Mouse (Mus musculus) midbrain, embryonic 10.5 days (tissue): ENCODE data around the gene Add3. TPM values are rescaled to one million over a fixed set of nuclear protein-coding genes. Genes with fewer than 3 reads are reported as not detected.

ENCODE experiments used
- DNase-seq: peaks from one replicate; pipeline ENCODE4 v3.0.0-alpha.2; 2017; ENCODE audit warnings: low spot score
- H3K27ac ChIP-seq: fragments of 300-500 bp; sonication (generic); replicated peaks from 2 replicates; pipeline ENCODE4 v1.5.1; 2016; ENCODE audit warnings: mild to moderate bottlenecking
- H3K27me3 ChIP-seq: fragments of 300-500 bp; sonication (generic); 2 replicates; pipeline ENCODE4 v1.6.1; 2016; ENCODE audit warnings: low read depth, mild to moderate bottlenecking; ENCODE audit not compliant: poor library complexity, severe bottlenecking
- H3K36me3 ChIP-seq: fragments of 300-500 bp; sonication (generic); 2 replicates; pipeline ENCODE4 v1.6.1; 2016; ENCODE audit warnings: mild to moderate bottlenecking, moderate library complexity
- H3K4me1 ChIP-seq: fragments of 300-500 bp; sonication (generic); 2 replicates; pipeline ENCODE4 v1.6.1; 2016
- H3K4me3 ChIP-seq: fragments of 300-500 bp; sonication (generic); 2 replicates; pipeline ENCODE4 v1.5.1; 2016; ENCODE audit warnings: mild to moderate bottlenecking, moderate library complexity
- H3K9me3 ChIP-seq: fragments of 300-500 bp; sonication (generic); replicated peaks from 2 replicates; pipeline ENCODE4 v1.6.1; 2016; ENCODE audit warnings: mild to moderate bottlenecking
- WGBS: fragments of 180-500 bp; shearing (Covaris S2); methylation state at CpG from one replicate; pipeline ENCODE4 v1.1.7; 2016; 5-methylcytosine and 5-hydroxymethylcytosine counted together
- polyA plus RNA-seq: library from polyadenylated mRNA; unstranded; fragments of >200 nt; fragmentation: Nextera tagmentation; extraction: Ambion mirVana; gene quantifications from 2 replicates; pipeline ENCODE4 v1.2.1, GENCODE M21; 2016

Add3 gene
- polyA plus RNA-seq, 1 experiment from 2014 or later = 50.2 TPM

GRCm38 (mm10) chr19:53120483-53120882 lies 19.8 kb upstream of the Add3 start:
- WGBS = 81% methylated on average over 3 of the region's 3 CpGs
- no peak overlapping the region for H3K27ac ChIP-seq
- no peak overlapping the region for H3K4me3 ChIP-seq
- H3K36me3 ChIP-seq = no peaks in the 10 kb centered on the region
- H3K27me3 ChIP-seq = no peaks in the 10 kb centered on the region
- DNase-seq = no peak
- no peaks in the 10 kb centered on the region for H3K4me1 ChIP-seq
- H3K9me3 ChIP-seq = peaks cover 10% of the 10 kb centered on the region; the same call in 1 of the 2 replicates

DNA sequence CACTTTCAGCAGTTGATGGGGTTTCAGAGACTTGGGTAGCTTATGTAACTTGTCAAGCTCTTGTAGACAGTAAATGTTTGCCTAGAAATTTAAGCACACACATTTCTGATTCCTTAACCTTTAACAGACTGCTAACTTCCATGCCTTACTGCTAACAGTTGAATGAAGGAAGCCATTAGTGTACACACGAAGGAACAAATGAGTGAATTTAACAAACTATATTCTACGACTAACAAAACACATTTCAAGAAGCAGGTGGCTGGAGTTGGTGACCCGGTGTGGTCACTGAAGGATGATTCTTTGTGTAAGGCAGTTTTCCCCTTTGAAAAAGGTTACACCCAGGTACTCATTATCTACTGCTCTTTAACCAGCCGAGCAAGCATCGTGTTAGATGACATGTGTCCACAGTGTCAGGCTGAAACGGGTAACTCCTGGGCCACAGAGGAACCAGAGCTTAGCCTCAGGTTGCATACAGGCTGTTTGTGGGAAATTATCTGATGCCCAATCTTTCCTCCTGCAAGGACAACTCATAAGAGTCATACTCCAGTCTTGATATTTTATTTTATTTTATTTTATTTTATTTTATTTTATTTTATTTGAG lies 17.5 kb upstream of the Add3 start:
- WGBS = 83% methylated on average over 6 of the region's 6 CpGs
- Histone ChIP-seq H3K27me3 (no peaks in the 10 kb centered on the region), H3K4me3 (no peak overlapping the region), H3K9me3 (0 out of 2 replicates have a peak, but pooled peaks cover 3% of the 10 kb centered on the region), H3K4me1 (no peaks in the 10 kb centered on the region), H3K27ac (no peak overlapping the region), H3K36me3 (no peaks in the 10 kb centered on the region)
- no peak for DNase-seq

GRCm38 (mm10) chr19:53123301-53123700 lies 16.9 kb upstream of the Add3 start:
- no peak overlapping the region for H3K27ac ChIP-seq
- H3K4me3 ChIP-seq = no peak overlapping the region
- no peaks in the 10 kb centered on the region for H3K27me3 ChIP-seq
- peaks cover 3% of the 10 kb centered on the region; the same call in 1 of the 2 replicates for H3K4me1 ChIP-seq
- H3K36me3 ChIP-seq = no peaks in the 10 kb centered on the region
- no peak for DNase-seq
- 0 out of 2 replicates have a peak, but pooled peaks cover 3% of the 10 kb centered on the region for H3K9me3 ChIP-seq
- 72% methylated on average over 5 of the region's 5 CpGs for WGBS

- Histone ChIP-seq H3K4me1 (peaks cover 13% of the 10 kb centered on the region; the same call in 1 of the 2 replicates), H3K27ac (no peak overlapping the region), H3K36me3 (no peaks in the 10 kb centered on the region), H3K9me3 (0 out of 2 replicates have a peak, but pooled peaks cover 3% of the 10 kb centered on the region), H3K4me3 (no peak overlapping the region), H3K27me3 (peaks cover 6% of the 10 kb centered on the region; the same call in 1 of the 2 replicates)
- 91% methylated on average over 2 of the region's 2 CpGs for WGBS
- no peak for DNase-seq
Measured at GRCm38 (mm10) chr19:53125679-53126078, 14.6 kb upstream of the Add3 start.

DNA sequence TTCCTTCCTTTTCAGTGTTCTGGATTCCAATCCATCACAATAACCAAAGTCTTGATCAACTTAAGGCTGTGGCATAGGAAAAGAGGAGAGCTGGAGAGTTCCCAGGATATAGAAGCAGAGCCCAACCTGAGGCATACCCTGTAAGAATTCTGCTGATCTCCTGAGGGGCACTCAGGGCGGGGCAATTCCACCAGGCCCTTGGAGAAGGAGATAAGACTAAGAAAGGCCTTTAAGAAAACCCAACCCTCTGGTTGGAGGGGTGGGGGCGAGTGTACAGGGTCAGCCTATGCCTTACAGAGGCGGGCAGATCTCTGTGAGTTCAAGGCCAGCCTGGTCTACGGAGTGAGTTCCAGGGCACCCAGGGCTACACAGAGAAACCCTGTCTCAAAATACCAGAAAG lies 13.7 kb upstream of the Add3 start:
- no peak overlapping the region for H3K4me3 ChIP-seq
- H3K27ac ChIP-seq = no peak overlapping the region
- peaks cover 13% of the 10 kb centered on the region; the same call in 1 of the 2 replicates for H3K4me1 ChIP-seq
- 84% methylated on average over 4 of the region's 4 CpGs for WGBS
- H3K27me3 ChIP-seq = peaks cover 15% of the 10 kb centered on the region
- 0 out of 2 replicates have a peak, but pooled peaks cover under 1% of the 10 kb centered on the region for H3K9me3 ChIP-seq
- H3K36me3 ChIP-seq = no peaks in the 10 kb centered on the region
- DNase-seq = no peak

- Histone ChIP-seq H3K9me3 (no peaks in the 10 kb centered on the region), H3K36me3 (no peaks in the 10 kb centered on the region), H3K4me3 (no peak overlapping the region), H3K27ac (no peak overlapping the region), H3K4me1 (peaks cover 14% of the 10 kb centered on the region), H3K27me3 (peaks cover 23% of the 10 kb centered on the region)
- WGBS = 71% methylated on average over 18 of the region's 18 CpGs
- DNase-seq = no peak
Measured at GRCm38 (mm10) chr19:53127320-53128291, 12.6 kb upstream of the Add3 start.

DNA sequence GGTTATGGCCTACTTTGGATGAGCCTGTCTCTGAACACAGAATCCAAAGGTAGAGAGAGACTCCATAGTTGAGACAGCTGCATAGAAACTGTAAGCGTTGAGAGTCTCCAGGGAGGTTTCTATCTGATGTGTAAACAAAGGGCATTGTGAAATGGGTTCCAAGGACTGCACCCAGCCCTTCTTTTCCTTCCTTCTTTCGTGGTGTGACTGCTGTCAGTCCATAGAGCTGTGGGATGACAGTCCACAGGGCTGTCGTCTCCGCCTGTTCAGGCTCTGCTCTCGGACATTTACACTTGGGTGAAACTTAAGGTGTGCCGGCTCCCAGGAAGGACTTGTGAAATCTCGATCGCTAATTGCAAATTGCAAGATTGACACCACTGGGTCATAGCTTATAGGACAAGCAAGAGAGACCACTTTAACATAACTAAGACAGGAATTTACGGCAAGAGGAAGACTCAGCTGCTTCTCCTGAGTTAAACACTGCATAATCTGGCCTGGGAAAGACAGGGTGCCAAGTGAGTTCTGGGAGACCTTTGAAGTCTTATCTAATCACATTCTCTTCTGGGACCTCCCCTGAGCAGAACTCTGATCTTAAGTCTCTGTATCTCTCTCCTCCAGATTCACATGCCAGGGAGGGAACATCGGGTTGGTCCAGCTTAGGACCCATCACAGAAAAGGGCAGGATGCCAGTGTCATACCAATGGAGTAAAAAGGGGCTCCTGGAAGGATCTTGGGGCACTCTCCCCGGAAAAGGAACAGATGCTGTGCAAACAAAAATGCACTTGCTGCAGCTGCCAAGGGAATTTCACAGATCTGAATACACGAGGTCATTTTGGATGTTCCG lies 11.5 kb upstream of the Add3 start:
- no peaks in the 10 kb centered on the region for H3K9me3 ChIP-seq
- no peak for DNase-seq
- H3K27me3 ChIP-seq = peaks cover 23% of the 10 kb centered on the region
- 59% methylated on average over 13 of the region's 13 CpGs for WGBS
- no peaks in the 10 kb centered on the region for H3K36me3 ChIP-seq
- H3K4me1 ChIP-seq = peaks cover 26% of the 10 kb centered on the region
- no peak overlapping the region for H3K4me3 ChIP-seq
- H3K27ac ChIP-seq = no peak overlapping the region

DNA sequence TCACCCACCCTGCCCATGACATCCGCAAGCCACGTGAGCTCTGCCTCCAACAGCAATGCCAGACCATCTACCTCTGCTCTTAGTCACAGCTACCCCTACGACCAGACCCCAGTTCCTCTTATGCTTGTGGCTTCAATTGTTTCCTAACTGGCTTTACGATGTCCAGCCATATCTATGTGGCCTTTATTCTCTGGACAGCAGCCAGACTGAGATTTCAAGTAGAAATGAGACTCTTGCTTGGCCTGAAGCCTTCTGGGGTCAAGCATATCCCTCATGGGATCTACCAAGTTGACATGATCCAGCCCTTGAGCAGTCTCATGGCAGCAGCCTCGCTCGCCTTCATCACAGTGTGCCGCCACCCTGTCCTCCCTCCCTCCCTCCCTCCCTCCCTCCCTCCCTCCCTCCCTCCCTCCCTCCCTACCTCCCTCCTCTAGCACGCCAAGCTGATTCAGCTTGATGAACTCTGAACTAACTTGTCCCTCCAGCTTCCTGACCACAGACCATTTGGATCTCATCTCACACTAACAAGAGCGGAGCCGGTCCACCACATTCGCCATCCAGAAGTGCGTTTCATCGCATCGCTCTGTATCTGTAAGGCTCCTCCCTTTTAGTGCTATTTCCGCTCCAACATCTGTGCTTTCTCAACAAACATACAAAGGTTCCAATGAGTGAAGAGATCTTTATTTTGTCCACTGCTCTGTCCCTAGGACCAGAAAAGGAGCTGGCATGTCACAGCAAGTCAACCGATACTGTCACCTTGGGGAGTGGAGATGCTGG lies 9.7 kb upstream of the Add3 start:
- Histone ChIP-seq H3K4me1 (peaks cover 34% of the 10 kb centered on the region), H3K9me3 (no peaks in the 10 kb centered on the region), H3K36me3 (no peaks in the 10 kb centered on the region), H3K4me3 (no peak overlapping the region), H3K27ac (no peak overlapping the region), H3K27me3 (peaks cover 23% of the 10 kb centered on the region)
- WGBS = 92% methylated on average over 15 of the region's 16 CpGs
- no peak for DNase-seq

DNA sequence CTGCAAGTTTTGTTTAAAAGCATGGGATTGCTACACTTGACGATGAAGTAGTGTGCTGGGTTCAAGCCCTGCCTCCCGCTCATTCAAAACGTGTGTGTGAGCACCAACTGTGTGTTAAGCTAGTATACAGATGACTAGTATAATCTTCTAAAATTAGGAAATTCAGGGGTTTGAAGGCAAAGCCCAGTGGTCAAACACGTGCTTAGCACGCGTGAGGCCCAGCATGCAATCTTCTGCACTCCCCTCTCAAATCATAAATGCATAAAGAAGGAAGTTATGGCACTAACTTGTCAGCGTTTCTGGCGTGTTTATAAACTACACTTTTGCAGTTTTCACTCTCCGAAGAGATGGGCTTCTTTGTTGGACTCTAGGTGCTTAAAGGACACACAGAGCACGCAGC lies 7.8 kb upstream of the Add3 start:
- Histone ChIP-seq H3K4me1 (peaks cover 46% of the 10 kb centered on the region), H3K27ac (no peak overlapping the region), H3K4me3 (no peak overlapping the region), H3K36me3 (no peaks in the 10 kb centered on the region), H3K9me3 (no peaks in the 10 kb centered on the region), H3K27me3 (peaks cover 23% of the 10 kb centered on the region)
- WGBS = 87% methylated on average over 10 of the region's 10 CpGs
- DNase-seq = no peak

GRCm38 (mm10) chr19:53136336-53137090 lies 3.7 kb upstream of the Add3 start:
- Histone ChIP-seq H3K4me1 (peaks cover 48% of the 10 kb centered on the region), H3K36me3 (no peaks in the 10 kb centered on the region), H3K9me3 (no peaks in the 10 kb centered on the region), H3K4me3 (no peak overlapping the region), H3K27ac (no peak overlapping the region), H3K27me3 (peaks cover 37% of the 10 kb centered on the region)
- 75% methylated on average over 13 of the region's 13 CpGs for WGBS
- DNase-seq = no peak

DNA sequence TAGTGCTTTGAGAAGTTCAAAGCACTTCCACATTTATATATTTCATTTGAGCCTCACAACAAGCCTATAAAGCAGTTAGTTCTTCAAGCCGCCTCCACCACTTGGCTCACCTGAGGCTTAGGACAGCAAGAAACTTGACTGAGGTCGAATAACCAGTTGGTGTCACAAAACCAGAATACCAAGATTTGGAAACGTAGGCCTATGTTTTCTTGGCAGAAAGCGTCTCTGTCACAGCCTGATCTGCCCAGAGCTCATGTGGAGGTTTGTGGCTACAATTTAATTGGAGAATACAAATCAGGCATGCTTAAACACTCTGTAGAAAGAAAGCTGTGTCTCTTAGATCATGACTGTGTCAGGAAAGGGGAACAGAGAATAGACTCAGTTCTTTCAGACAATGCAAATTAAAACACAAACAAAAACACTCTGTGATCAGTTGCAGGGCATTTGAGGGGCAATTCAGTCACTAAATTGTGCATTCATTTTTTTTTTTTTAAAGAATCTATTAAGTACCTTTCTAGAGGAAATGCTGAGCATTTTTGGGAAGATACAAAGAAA lies 3.0 kb upstream of the Add3 start:
- no peak for DNase-seq
- Histone ChIP-seq H3K27ac (no peak overlapping the region), H3K27me3 (peaks cover 33% of the 10 kb centered on the region), H3K9me3 (no peaks in the 10 kb centered on the region), H3K4me3 (no peak overlapping the region), H3K36me3 (no peaks in the 10 kb centered on the region), H3K4me1 (peaks cover 54% of the 10 kb centered on the region)
- 64% methylated on average over 4 of the region's 4 CpGs for WGBS
